Mouse (Mus musculus) heart, embryonic 11.5 days (tissue): ENCODE measurements around the gene Sfswap. TPM values are rescaled to one million over a fixed set of nuclear protein-coding genes. Genes with fewer than 3 reads are reported as not detected.

ENCODE experiments used
- ATAC-seq: fragments of 200-750 bp; cut with Nextera tagmentation; replicated peaks from 2 replicates; pipeline ENCODE4 v1.8.0; 2017; ENCODE audit warnings: moderate library complexity; ENCODE audit not compliant: insufficient number of reproducible peaks, low FRiP score, low TSS enrichment
- H3K27ac ChIP-seq: fragments of 300-500 bp; sonication (generic); 2 replicates; pipeline ENCODE4 v1.5.1; 2014; ENCODE audit warnings: mild to moderate bottlenecking, low read depth, low read length
- H3K27me3 ChIP-seq: fragments of 300-500 bp; sonication (generic); 2 replicates; pipeline ENCODE4 v1.6.1; 2014; ENCODE audit warnings: mild to moderate bottlenecking, low read length, mixed read lengths; ENCODE audit not compliant: control insufficient read depth, insufficient read depth
- H3K36me3 ChIP-seq: fragments of 300-500 bp; sonication (generic); 2 replicates; pipeline ENCODE4 v1.6.1; 2014; ENCODE audit warnings: mild to moderate bottlenecking, low read length, moderate library complexity, mixed read lengths; ENCODE audit not compliant: control insufficient read depth, insufficient read depth
- H3K4me1 ChIP-seq: fragments of 300-500 bp; sonication (generic); 2 replicates; pipeline ENCODE4 v1.6.1; 2014; ENCODE audit warnings: low read length; ENCODE audit not compliant: control insufficient read depth, insufficient read depth
- H3K4me2 ChIP-seq: fragments of 300-500 bp; sonication (generic); 2 replicates; pipeline ENCODE4 v1.6.1; 2014; ENCODE audit warnings: mild to moderate bottlenecking, moderate library complexity
- H3K4me3 ChIP-seq: fragments of 300-500 bp; sonication (generic); 2 replicates; pipeline ENCODE4 v1.5.1; 2014; ENCODE audit warnings: low read depth, low read length
- H3K9ac ChIP-seq: fragments of 300-500 bp; sonication (generic); 2 replicates; pipeline ENCODE4 v1.6.1; 2014; ENCODE audit warnings: mild to moderate bottlenecking, low read depth, low read length, moderate library complexity
- H3K9me3 ChIP-seq: fragments of 300-500 bp; sonication (generic); replicated peaks from 2 replicates; pipeline ENCODE4 v1.6.1; 2016; ENCODE audit warnings: low read length; ENCODE audit not compliant: control insufficient read depth
- WGBS: fragments of 180-500 bp; shearing (Covaris S2); extraction: QIAGEN DNeasy Blood & Tissue Kit; methylation state at CpG from one replicate; pipeline ENCODE4 v1.1.7; 2014; ENCODE audit not compliant: insufficient replicate concordance; 5-methylcytosine and 5-hydroxymethylcytosine counted together
- polyA plus RNA-seq: library from polyadenylated mRNA; unstranded; fragments of >200 nt; fragmentation: Nextera tagmentation; extraction: Ambion mirVana; gene quantifications from 2 replicates; pipeline ENCODE4 v1.2.1, GENCODE M21; 2014

The Sfswap gene
- polyA plus RNA-seq, 1 experiment from 2014 or later, result 31.0 TPM

- Histone ChIP-seq H3K36me3 (peaks cover 6% of the 10 kb centered on the region; the same call in 1 of the 2 replicates), H3K4me2 (no peak overlapping the region), H3K9ac (no peak overlapping the region), H3K9me3 (no peaks in the 10 kb centered on the region), H3K4me3 (no peak overlapping the region), H3K27me3 (no peaks in the 10 kb centered on the region), H3K27ac (peak overlapping the region; percentile 35; the same call in 1 of the 2 replicates), H3K4me1 (peaks cover 17% of the 10 kb centered on the region; the same call in 1 of the 2 replicates)
- WGBS, result 64% methylated on average over 3 of the region's 3 CpGs
- no peak for ATAC-seq
Measured at GRCm38 (mm10) chr5:129535431-129535830, 34.4 kb downstream of the Sfswap start.

- H3K4me2 ChIP-seq, result no peak overlapping the region
- no peak overlapping the region for H3K27ac ChIP-seq
- H3K27me3 ChIP-seq, result no peaks in the 10 kb centered on the region
- H3K9me3 ChIP-seq, result no peaks in the 10 kb centered on the region
- H3K36me3 ChIP-seq, result peaks cover 28% of the 10 kb centered on the region
- H3K9ac ChIP-seq, result no peak overlapping the region
- no peak for ATAC-seq
- peaks cover 15% of the 10 kb centered on the region; the same call in 1 of the 2 replicates for H3K4me1 ChIP-seq
- H3K4me3 ChIP-seq, result no peak overlapping the region
- WGBS, result 86% methylated on average over 4 of the region's 4 CpGs
Measured at GRCm38 (mm10) chr5:129538826-129539225, 37.8 kb downstream of the Sfswap start.

- H3K4me2 ChIP-seq, result no peak overlapping the region
- no peaks in the 10 kb centered on the region for H3K9me3 ChIP-seq
- ATAC-seq, result no peak
- no peaks in the 10 kb centered on the region for H3K27me3 ChIP-seq
- H3K27ac ChIP-seq, result no peak overlapping the region
- H3K9ac ChIP-seq, result no peak overlapping the region
- WGBS, result 89% methylated on average over 3 of the region's 3 CpGs
- no peak overlapping the region for H3K4me3 ChIP-seq
- peaks cover 41% of the 10 kb centered on the region for H3K36me3 ChIP-seq
- peaks cover 2% of the 10 kb centered on the region; the same call in 1 of the 2 replicates for H3K4me1 ChIP-seq
Measured at GRCm38 (mm10) chr5:129542236-129542635, 41.2 kb downstream of the Sfswap start.

GRCm38 (mm10) chr5:129545787-129546186 is 44.8 kb downstream of the Sfswap start:
- Histone ChIP-seq H3K9ac (no peak overlapping the region), H3K4me1 (no peaks in the 10 kb centered on the region), H3K4me3 (no peak overlapping the region), H3K27me3 (no peaks in the 10 kb centered on the region), H3K4me2 (no peak overlapping the region), H3K27ac (no peak overlapping the region), H3K9me3 (no peaks in the 10 kb centered on the region), H3K36me3 (peaks cover 51% of the 10 kb centered on the region)
- 89% methylated on average over 9 of the region's 9 CpGs for WGBS
- no peak for ATAC-seq

- Histone ChIP-seq H3K4me3 (no peak overlapping the region), H3K4me2 (no peak overlapping the region), H3K27me3 (no peaks in the 10 kb centered on the region), H3K4me1 (no peaks in the 10 kb centered on the region), H3K9me3 (no peaks in the 10 kb centered on the region), H3K27ac (no peak overlapping the region), H3K36me3 (peaks cover 43% of the 10 kb centered on the region), H3K9ac (no peak overlapping the region)
- WGBS, result 90% methylated on average over 12 of the region's 12 CpGs
- ATAC-seq, result no peak
Measured at GRCm38 (mm10) chr5:129549716-129550115, 48.7 kb downstream of the Sfswap start.

GRCm38 (mm10) chr5:129550790-129551189 is 49.8 kb downstream of the Sfswap start:
- H3K9me3 ChIP-seq, result no peaks in the 10 kb centered on the region
- H3K27me3 ChIP-seq, result no peaks in the 10 kb centered on the region
- no peak overlapping the region for H3K4me2 ChIP-seq
- no peak for ATAC-seq
- WGBS, result 94% methylated on average over 6 of the region's 6 CpGs
- peaks cover 47% of the 10 kb centered on the region for H3K36me3 ChIP-seq
- no peak overlapping the region for H3K27ac ChIP-seq
- no peak overlapping the region for H3K4me3 ChIP-seq
- H3K9ac ChIP-seq, result no peak overlapping the region
- no peaks in the 10 kb centered on the region for H3K4me1 ChIP-seq

GRCm38 (mm10) chr5:129551991-129552390 is 51.0 kb downstream of the Sfswap start:
- Histone ChIP-seq H3K4me1 (no peaks in the 10 kb centered on the region), H3K4me3 (no peak overlapping the region), H3K27me3 (no peaks in the 10 kb centered on the region), H3K36me3 (peaks cover 52% of the 10 kb centered on the region), H3K9ac (no peak overlapping the region), H3K27ac (no peak overlapping the region), H3K9me3 (no peaks in the 10 kb centered on the region), H3K4me2 (no peak overlapping the region)
- 97% methylated on average over 2 of the region's 2 CpGs for WGBS
- no peak for ATAC-seq

GRCm38 (mm10) chr5:129553642-129554041 is 52.6 kb downstream of the Sfswap start:
- 91% methylated on average over 6 of the region's 6 CpGs for WGBS
- no peak overlapping the region for H3K4me2 ChIP-seq
- H3K9ac ChIP-seq, result no peak overlapping the region
- no peak for ATAC-seq
- no peak overlapping the region for H3K4me3 ChIP-seq
- no peaks in the 10 kb centered on the region for H3K9me3 ChIP-seq
- no peak overlapping the region for H3K27ac ChIP-seq
- H3K27me3 ChIP-seq, result no peaks in the 10 kb centered on the region
- H3K4me1 ChIP-seq, result no peaks in the 10 kb centered on the region
- peaks cover 51% of the 10 kb centered on the region for H3K36me3 ChIP-seq

- no peak for ATAC-seq
- Histone ChIP-seq H3K27me3 (no peaks in the 10 kb centered on the region), H3K4me2 (no peak overlapping the region), H3K9ac (no peak overlapping the region), H3K36me3 (peaks cover 49% of the 10 kb centered on the region), H3K4me1 (no peaks in the 10 kb centered on the region), H3K9me3 (no peaks in the 10 kb centered on the region), H3K4me3 (no peak overlapping the region), H3K27ac (no peak overlapping the region)
- WGBS, result 88% methylated on average over 5 of the region's 5 CpGs
Measured at GRCm38 (mm10) chr5:129558591-129558990, 57.6 kb downstream of the Sfswap start.
